19 mouse cellular contexts compared by ENCODE assay signal in the genomic region with DNA sequence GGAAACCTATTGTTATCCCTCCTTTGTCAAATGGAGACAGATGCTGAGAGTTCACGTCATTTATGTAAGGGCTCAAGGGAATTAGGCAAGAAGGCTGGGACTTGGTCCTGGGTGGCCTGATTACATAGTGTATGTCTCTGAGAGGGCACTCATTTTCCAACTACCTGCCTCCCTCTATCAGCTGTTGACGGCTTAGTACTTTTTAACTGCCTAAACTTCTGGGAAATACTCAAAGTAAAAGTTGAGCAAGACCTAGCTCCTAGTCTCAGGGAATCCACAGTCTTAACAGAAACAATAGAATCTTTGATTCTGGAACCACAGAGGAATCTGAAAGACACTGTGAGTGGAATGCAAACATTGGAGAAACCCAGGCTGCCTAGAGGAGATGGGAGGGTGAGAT.
"Had no signal": no experiment of that assay in that cellular context is flagged by ENCODE, and none has a peak within 500 bp of the region (broad histone marks: within the 10 kb centered on the region; RNA-seq: fewer than 3 reads in every experiment).

No protein-coding gene starts in this region.

- H3K4me2 ChIP-seq: liver, embryonic 12.5 days; lung, embryonic 15.5 days; midbrain, embryonic 12.5 days; neural tube, embryonic 13.5 days; neural tube, embryonic 15.5 days had no signal

- H3K4me1 ChIP-seq: liver, embryonic 12.5 days; lung, embryonic 15.5 days; midbrain, embryonic 10.5 days; midbrain, embryonic 12.5 days; neural tube, embryonic 13.5 days; neural tube, embryonic 15.5 days had no signal

- H3K27me3 ChIP-seq: liver, embryonic 12.5 days; lung, embryonic 15.5 days; midbrain, embryonic 12.5 days; neural tube, embryonic 13.5 days; neural tube, embryonic 15.5 days had no signal

- H3K9me3 ChIP-seq: liver, embryonic 12.5 days; lung, embryonic 15.5 days; midbrain, embryonic 10.5 days; midbrain, embryonic 12.5 days; neural tube, embryonic 13.5 days; neural tube, embryonic 15.5 days had no signal

- H3K36me3 ChIP-seq: liver, embryonic 12.5 days; lung, embryonic 15.5 days; midbrain, embryonic 10.5 days; midbrain, embryonic 12.5 days; neural tube, embryonic 13.5 days; neural tube, embryonic 15.5 days had no signal

- H3K27ac ChIP-seq: liver, embryonic 12.5 days; liver, embryonic 14.5 days; lung, embryonic 15.5 days; midbrain, embryonic 10.5 days; midbrain, embryonic 12.5 days; neural tube, embryonic 13.5 days; neural tube, embryonic 15.5 days had no signal

- DNase-seq: lung, postnatal 14 days; lung, postnatal 4 days; midbrain, embryonic 14.5 days; retina, postnatal 1 day; right cerebral cortex, adult 18-20 months; right cerebral cortex, postnatal 25 days; right cerebral cortex, postnatal 4 days; spleen, adult 18-20 months; thymus, adult 18-20 months; thymus, postnatal 14 days; thymus, postnatal 36 days had no signal

- H3K9ac ChIP-seq: liver, embryonic 12.5 days; liver, embryonic 14.5 days; lung, embryonic 15.5 days; midbrain, embryonic 12.5 days; neural tube, embryonic 13.5 days; neural tube, embryonic 15.5 days had no signal

- H3K4me3 ChIP-seq: liver, embryonic 12.5 days; lung, embryonic 15.5 days; midbrain, embryonic 10.5 days; midbrain, embryonic 12.5 days; myocyte; neural tube, embryonic 13.5 days; neural tube, embryonic 15.5 days had no signal

- ATAC-seq: liver, embryonic 12.5 days had no signal
